Mouse (Mus musculus) liver, adult (tissue): ENCODE results near the gene Mtif2.

ENCODE experiments used
- GATA4 ChIP-seq: IDR thresholded peaks from 2 replicates; pipeline ENCODE4 v1.6.1; 2014; ENCODE audit warnings: mild to moderate bottlenecking, low read length; ENCODE audit not compliant: insufficient replicate concordance

Gene Mtif2

DNA sequence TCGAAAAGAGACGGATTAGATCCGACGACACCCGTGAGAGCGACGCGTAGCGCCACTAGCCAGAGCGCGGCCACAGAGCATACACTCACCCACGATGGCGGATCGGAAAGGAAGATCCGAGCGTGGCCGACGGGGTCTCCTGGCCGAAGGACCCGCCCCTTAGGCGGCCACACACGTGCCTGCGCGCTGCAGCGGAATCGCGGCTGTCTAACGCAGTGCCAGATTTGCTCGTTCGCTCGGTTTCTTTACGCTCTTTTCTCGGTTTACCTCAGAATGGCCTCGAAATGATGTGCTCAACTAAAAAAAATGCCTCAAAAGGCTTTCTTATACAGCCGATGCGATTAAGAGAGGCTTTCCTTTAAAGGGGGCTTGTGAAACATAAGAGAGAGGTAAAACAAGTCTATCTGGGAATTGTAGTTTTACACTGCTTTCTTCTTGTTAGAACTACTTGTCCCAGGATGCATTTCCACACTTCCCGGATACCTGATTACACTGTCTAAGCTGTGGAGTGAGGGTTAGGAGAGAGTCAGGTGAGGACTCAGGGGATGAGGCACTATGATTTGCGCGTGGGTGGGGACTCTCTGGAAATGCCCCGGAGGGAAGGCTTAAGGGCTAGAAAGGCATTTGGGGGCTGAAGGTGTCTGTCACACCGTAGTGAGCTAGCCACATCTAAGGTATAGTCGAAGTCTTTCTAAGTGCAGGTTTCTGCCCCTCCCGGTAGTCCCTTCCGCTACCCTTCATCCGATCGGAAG is 21.7 kb downstream of the Mtif2 start, which contains the start of the genes Clhc1 and Rps27a:
Gene Clhc1, plus strand, starts transcription at position 199 of the 752 bp plus-strand sequence.
Gene Rps27a, minus strand, starts transcription at position 358 of the 752 bp plus-strand sequence.
- TF ChIP-seq GATA4 = no peak; the same call in 1 of the 2 replicates

DNA sequence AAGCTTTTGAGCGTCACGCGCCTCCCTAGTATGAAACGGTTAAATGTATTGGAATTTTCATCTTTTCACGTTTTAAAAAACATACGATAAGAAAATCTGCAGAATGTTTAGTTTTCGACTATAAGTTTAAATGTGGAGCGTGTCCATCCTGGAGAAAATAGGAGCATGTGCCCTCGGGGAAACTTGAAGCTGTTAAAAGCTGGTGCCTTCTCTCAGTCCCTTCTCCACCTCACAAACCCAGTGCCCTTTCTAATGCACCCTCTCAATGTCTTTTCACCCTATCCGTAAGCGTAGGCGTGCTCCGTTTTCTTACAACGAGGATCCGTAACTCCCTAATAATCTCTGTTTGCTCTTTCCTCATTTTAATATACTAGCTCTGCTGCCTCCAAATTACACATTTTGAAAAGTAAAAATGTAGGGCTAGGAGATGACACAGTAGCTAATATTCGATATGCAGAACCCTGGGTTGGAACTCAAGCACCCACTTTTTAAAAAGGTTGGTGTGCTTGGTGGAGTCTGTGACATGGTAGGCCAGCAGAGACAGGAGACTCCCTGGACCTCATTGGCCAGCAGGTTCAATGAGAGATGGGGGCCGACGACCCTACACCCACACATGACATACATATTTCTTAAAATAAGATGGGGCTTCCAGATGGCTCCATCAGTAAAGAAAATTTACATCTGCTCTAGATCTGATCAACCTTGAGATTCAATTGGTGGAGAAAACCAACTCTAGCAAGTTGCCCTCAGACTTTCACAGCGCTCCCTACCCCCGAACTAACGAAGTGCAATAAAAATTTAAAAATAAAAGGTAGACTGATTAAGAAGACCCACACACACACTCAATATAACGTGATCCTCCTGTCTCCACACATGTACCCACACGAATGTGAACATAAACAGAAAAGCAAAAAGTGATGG is 22.6 kb downstream of the Mtif2 start:
- TF ChIP-seq GATA4 = no peak

DNA sequence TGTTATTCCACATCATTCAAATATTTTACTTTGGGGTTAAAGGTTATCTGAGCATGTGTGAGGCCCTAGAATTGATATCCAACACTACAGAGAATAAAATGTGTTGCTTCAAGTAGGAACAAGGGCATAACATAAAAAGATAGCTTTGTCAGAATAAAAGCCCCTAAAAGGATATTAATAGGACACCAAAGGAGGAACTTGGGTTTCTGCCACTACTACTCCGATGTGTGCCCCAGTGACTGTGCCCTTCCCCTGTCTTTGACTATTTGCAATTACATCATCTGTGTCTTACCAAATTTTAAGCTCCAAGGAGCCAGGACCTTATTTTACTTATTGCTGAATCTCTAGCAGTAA is 23.2 kb downstream of the Mtif2 start:
- no peak for TF ChIP-seq GATA4

DNA sequence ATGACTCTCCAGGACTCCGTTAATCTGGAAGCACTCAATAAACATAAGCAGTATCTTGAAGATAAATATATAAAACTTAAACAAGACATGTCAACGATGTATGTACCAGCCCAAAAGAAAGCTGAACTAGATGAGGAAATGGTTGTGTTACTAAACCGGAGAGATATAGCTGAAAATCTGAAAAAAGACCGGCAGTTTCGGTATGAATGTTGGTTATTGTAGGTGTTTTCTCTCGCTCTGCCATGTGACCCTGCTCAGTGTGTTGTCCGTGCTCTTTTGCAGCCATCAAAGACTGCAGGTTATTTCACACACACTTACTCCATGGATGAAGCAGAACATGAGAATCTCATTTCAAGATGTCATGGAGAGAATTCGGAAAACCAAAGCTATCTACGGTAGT is 34.2 kb downstream of the Mtif2 start:
- TF ChIP-seq GATA4 = no peak

DNA sequence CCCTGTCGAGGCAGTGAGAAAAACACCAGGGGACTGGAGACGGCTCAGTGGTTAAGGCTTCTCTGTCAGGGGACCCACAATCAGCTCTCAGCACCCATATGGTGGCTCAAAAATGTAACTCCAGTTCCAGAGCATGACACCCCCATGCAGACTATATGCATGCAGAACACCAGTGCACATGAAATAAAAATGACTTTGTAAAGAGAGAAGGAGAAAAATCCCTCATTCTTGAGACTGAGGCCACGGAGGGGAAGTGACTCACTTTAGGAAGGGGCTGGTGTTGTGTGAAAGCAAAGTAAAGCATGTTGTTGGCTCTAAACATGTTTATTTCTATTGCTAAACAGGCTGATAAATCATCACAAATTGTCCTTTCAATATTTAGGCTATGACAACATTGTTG is 34.8 kb downstream of the Mtif2 start:
- no peak for TF ChIP-seq GATA4

DNA sequence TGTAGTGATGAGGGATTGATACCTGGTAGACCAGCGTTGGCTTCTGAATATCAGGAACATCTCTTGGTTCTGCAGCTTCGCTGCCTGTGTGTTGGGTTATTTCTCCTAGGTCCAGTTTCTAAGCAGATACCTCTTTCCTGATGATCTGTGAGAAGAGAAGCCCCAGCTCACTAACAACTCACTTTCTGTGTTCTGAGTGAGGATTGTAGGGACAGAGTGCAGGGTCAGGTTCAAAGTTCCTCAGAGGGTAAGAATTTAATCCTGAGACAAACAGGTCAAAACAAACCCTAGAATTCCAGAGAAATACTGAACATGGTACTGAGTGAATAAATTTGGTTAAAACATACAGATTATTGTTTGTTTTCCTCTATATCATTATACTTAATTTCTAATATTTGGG is 37.2 kb downstream of the Mtif2 start:
- no peak for TF ChIP-seq GATA4

DNA sequence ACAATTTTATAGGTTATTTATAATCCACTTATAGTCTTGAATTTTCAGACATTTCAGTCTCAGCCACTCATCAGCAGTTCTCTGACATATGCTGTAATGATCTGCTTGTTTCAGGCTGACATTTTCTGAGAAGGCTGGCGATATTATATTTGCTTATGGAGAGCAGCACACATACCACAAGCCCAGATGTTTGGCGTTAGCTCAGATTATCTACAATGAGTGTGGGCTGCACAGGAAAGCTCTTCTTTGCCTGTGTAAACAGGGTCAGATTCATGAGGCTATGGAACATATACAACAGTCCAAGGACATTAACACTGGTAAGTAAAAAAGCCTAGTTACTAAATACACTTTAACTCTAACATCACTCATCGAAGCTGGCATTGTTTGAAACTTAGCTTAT is 45.3 kb downstream of the Mtif2 start:
- TF ChIP-seq GATA4 = no peak

DNA sequence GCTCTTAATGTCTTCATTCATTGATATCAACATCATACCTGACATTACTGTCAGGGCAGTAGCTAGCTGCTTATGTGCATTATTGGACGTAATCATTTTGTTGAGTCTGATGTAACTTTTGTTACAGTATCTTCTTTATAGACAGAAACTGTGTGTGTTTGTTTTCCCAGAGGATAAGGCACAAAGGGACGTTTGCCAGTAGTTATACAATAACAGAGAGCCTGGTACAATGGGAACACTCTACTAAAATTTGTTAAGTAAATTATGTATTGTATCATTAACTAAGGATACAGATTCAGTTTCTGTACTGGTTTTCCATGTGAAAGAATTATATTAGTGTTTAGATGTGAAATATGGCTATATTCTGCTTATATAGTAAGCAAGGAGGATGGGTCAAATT is 46.4 kb downstream of the Mtif2 start:
- TF ChIP-seq GATA4 = no peak

DNA sequence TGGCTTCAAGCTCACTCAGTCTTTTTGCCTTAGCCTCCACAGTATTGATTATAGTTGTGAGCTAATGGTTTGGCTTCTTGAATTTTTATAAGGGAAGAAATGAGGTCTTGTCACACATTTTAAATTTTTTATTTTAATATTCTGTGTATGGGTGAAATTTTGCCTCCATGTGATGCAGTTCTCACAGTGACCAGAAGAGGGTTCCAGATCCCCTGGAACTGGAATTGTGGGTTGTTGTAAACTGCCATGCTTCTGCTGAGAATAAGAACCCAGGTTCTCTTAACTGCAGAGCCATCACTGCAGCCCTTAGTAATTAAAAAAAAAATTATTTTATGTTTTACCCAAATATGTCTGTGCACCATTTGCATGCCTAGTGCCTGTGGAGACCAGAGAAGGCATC is 53.4 kb downstream of the Mtif2 start:
- no peak for TF ChIP-seq GATA4
